8 mouse cellular contexts compared by ENCODE assay signal in genomic region chr16:22440269-22440668, GRCm38 (mm10). TPM values are rescaled to one million over a fixed set of nuclear protein-coding genes. Genes with fewer than 3 reads are reported as not detected.
DNase-seq lines count a peak whose midpoint lies in the region; ATAC-seq and TF ChIP-seq lines count a peak whose summit lies in the region.

No protein-coding gene starts in this region.

- TF ChIP-seq POLR2A in embryonic fibroblast, embryonic 13.5 days (IDR thresholded peaks at IDR 0.05; ENCODE audit: low read depth, low read length), result no peak
- no peak for TF ChIP-seq POLR2A in testis, adult 2 months (IDR thresholded peaks at IDR 0.05; ENCODE audit: control insufficient read depth, low read depth, low read length)

- no peaks in the 10 kb centered on the region for H3K9me3 ChIP-seq in heart, embryonic 13.5 days
- no peaks in the 10 kb centered on the region for H3K9me3 ChIP-seq in kidney, postnatal 0 days (replicated peaks; ENCODE audit: low read length)
- H3K9me3 ChIP-seq in liver, embryonic 12.5 days (replicated peaks), result no peaks in the 10 kb centered on the region

- H3K36me3 ChIP-seq in heart, embryonic 13.5 days, result peaks cover 4% of the 10 kb centered on the region; the same call in 1 of the 2 replicates
- H3K36me3 ChIP-seq in kidney, postnatal 0 days (ENCODE audit: insufficient read depth, low read length), result no peaks in the 10 kb centered on the region
- H3K36me3 ChIP-seq in liver, embryonic 12.5 days, result no peaks in the 10 kb centered on the region
- H3K36me3 ChIP-seq in testis, adult 2 months (ENCODE audit: control insufficient read depth, insufficient read depth, low read length), result no peaks in the 10 kb centered on the region

- no peak for ATAC-seq in heart, embryonic 13.5 days (ENCODE audit: extremely low read depth, insufficient number of reproducible peaks, low FRiP score, low TSS enrichment)
- ATAC-seq in kidney, postnatal 0 days (replicated peaks; ENCODE audit: low FRiP score, low read depth), result no peak
- no peak for ATAC-seq in liver, embryonic 12.5 days

- H3K4me1 ChIP-seq in embryonic fibroblast, embryonic 13.5 days (ENCODE audit: control insufficient read depth, insufficient read depth, low read length), result no peaks in the 10 kb centered on the region; the same call in 1 of the 2 replicates
- peaks cover 49% of the 10 kb centered on the region for H3K4me1 ChIP-seq in heart, embryonic 13.5 days
- peaks cover 13% of the 10 kb centered on the region; the same call in 1 of the 2 replicates for H3K4me1 ChIP-seq in kidney, postnatal 0 days (replicated peaks; ENCODE audit: insufficient read depth, low read length)
- H3K4me1 ChIP-seq in liver, embryonic 12.5 days, result peaks cover 18% of the 10 kb centered on the region
- H3K4me1 ChIP-seq in testis, adult 2 months (ENCODE audit: control insufficient read depth, insufficient read depth, low read length), result peaks cover 18% of the 10 kb centered on the region

- H3K4me2 ChIP-seq in heart, embryonic 13.5 days, result peak overlapping the region; percentile 99
- peak overlapping the region; percentile 77 for H3K4me2 ChIP-seq in kidney, postnatal 0 days (ENCODE audit: low read length)
- peak overlapping the region; percentile 87 for H3K4me2 ChIP-seq in liver, embryonic 12.5 days

- peaks cover 10% of the 10 kb centered on the region; the same call in 1 of the 2 replicates for H3K27me3 ChIP-seq in heart, embryonic 13.5 days (replicated peaks)
- no peaks in the 10 kb centered on the region for H3K27me3 ChIP-seq in kidney, postnatal 0 days (ENCODE audit: insufficient read depth, low read length)
- peaks cover 55% of the 10 kb centered on the region for H3K27me3 ChIP-seq in liver, embryonic 12.5 days (replicated peaks)
- H3K27me3 ChIP-seq in testis, adult 2 months (ENCODE audit: control insufficient read depth, insufficient read depth, low read length), result no peaks in the 10 kb centered on the region

- H3K27ac ChIP-seq in embryonic fibroblast, embryonic 13.5 days (ENCODE audit: insufficient read depth, low read length), result peak overlapping the region; percentile 63
- peak overlapping the region; percentile 81 for H3K27ac ChIP-seq in heart, embryonic 13.5 days (replicated peaks)
- peak overlapping the region; percentile 87 for H3K27ac ChIP-seq in kidney, postnatal 0 days
- peak overlapping the region; percentile 62 for H3K27ac ChIP-seq in liver, embryonic 12.5 days
- H3K27ac ChIP-seq in testis, adult 2 months (ENCODE audit: control insufficient read depth, insufficient read depth, low read depth, low read length), result peak overlapping the region; percentile 81

- WGBS in heart, embryonic 13.5 days, result under 1% methylated on average over 18 of the region's 18 CpGs
- WGBS in kidney, postnatal 0 days, result under 1% methylated on average over 18 of the region's 18 CpGs
- WGBS in liver, embryonic 12.5 days (ENCODE audit: insufficient replicate concordance), result 1% methylated on average over 18 of the region's 18 CpGs

- peak overlapping the region; percentile 69 for H3K9ac ChIP-seq in heart, embryonic 13.5 days
- H3K9ac ChIP-seq in kidney, postnatal 0 days (ENCODE audit: low read depth, low read length), result peak overlapping the region; percentile 51
- peak overlapping the region; percentile 67 for H3K9ac ChIP-seq in liver, embryonic 12.5 days

- peak overlapping the region; percentile 26 for H3K4me3 ChIP-seq in embryonic fibroblast, embryonic 13.5 days (ENCODE audit: insufficient read depth, low read length)
- peak overlapping the region; percentile 89 for H3K4me3 ChIP-seq in heart, embryonic 13.5 days
- peak overlapping the region; percentile 92 for H3K4me3 ChIP-seq in kidney, postnatal 0 days (replicated peaks; ENCODE audit: low read depth, low read length)
- peak overlapping the region; percentile 70 for H3K4me3 ChIP-seq in liver, embryonic 12.5 days
- peak overlapping the region; percentile 75 for H3K4me3 ChIP-seq in testis, adult 2 months (ENCODE audit: control insufficient read depth, low read depth, low read length)

- no peak for TF ChIP-seq CTCF in embryonic fibroblast, embryonic 13.5 days (IDR thresholded peaks at IDR 0.05; ENCODE audit: borderline replicate concordance, insufficient read depth, low read length)
- peak; percentile 43; the same call in 1 of the 2 replicates for TF ChIP-seq CTCF in kidney, postnatal 0 days (IDR thresholded peaks at IDR 0.05; ENCODE audit: low read depth)
- no peak for TF ChIP-seq CTCF in testis, adult 2 months (IDR thresholded peaks at IDR 0.05; ENCODE audit: control insufficient read depth, insufficient read depth, insufficient replicate concordance, low read depth, low read length)

- peak; percentile 28 to 30 for DNase-seq in B cell, adult 2 months
- DNase-seq in adrenal gland, postnatal 25 days, result peak; percentile 54
- DNase-seq in kidney, postnatal 0 days (ENCODE audit: low spot score), result peak; percentile 79
- peak; percentile 60 for DNase-seq in neural tube, embryonic 10.5 days (ENCODE audit: extremely low spot score, low spot score)

RNA-seq across cellular contexts. Expression of gene Etv5, which starts 0.8 kb away (rescaled TPM):
- total RNA-seq in adrenal gland, postnatal 25 days (2021), result 25.0 and 29.5 TPM in 2 replicates
- polyA plus RNA-seq in embryonic fibroblast, embryonic 13.5 days (2011; ENCODE audit: insufficient read length, low read depth, missing spikeins), result 22.6 and 30.8 TPM in 2 replicates
- 22.1 and 25.1 TPM in 2 replicates for polyA plus RNA-seq in heart, embryonic 13.5 days (2015; fragmentation: Nextera tagmentation; extraction: Ambion mirVana)
- 45.8 and 46.7 TPM in 2 replicates for polyA plus RNA-seq in kidney, postnatal 0 days (2015; fragmentation: Nextera tagmentation; extraction: Ambion mirVana)
- polyA plus RNA-seq in liver, embryonic 12.5 days (2016; fragmentation: Nextera tagmentation; extraction: Ambion mirVana), result 7.4 and 8.0 TPM in 2 replicates
- 10.4 and 12.6 TPM in 2 replicates for polyA plus RNA-seq in testis, adult 2 months (2012; rRNA removed)

Comparison
In these comparisons a context has a peak if more than half of its experiments do, and no peak if none do; other contexts are left out.
1. DNase-seq: peak in every context shown above with its lines; median percentile 79 in kidney, postnatal 0 days; 60 in neural tube, embryonic 10.5 days; 54 in adrenal gland, postnatal 25 days; 29 in B cell, adult 2 months.
2. H3K4me3 ChIP-seq: peak in every context shown above with its lines; median percentile 92 in kidney, postnatal 0 days; 89 in heart, embryonic 13.5 days; 75 in testis, adult 2 months; 70 in liver, embryonic 12.5 days; 26 in embryonic fibroblast, embryonic 13.5 days.